Mouse (Mus musculus) stomach, postnatal 0 days (tissue): ENCODE measurements at regions not wholly inside any gene's neighbourhood (a gene's known extent, or its start where the extent isn't known, plus 50 kb on each side); places are given as distances from the start of the nearest gene placed in this dataset.

Experiments
- CTCF ChIP-seq: IDR thresholded peaks from 2 replicates; pipeline ENCODE4 v1.5.1; 2016; ENCODE audit warnings: antibody characterized with exemption, low read depth, mild to moderate bottlenecking, moderate library complexity
- EP300 ChIP-seq: optimal IDR thresholded peaks from 2 replicates; pipeline ENCODE3; 2016; ENCODE audit warnings: antibody characterized with exemption

GRCm38 (mm10) chr13:97489029-97489428, 248.1 kb downstream of the Enc1 start:
- TF ChIP-seq CTCF (no peak), EP300 (no peak)
